Mouse (Mus musculus): ENCODE results near the gene Hip1.
A peak's percentile ranks its signal among the peaks of the same experiment; 100 is the strongest.

Gene Hip1

GRCm38 (mm10) chr5:135544865-135545797, at the start of gene Hip1:
Hip1 (minus strand) TSS chr5:135545120.
- peak; percentile 76 for DNase-seq (ENCODE audit: extremely low read depth, low read depth, low spot score)

GRCm38 (mm10) chr5:135589996-135590784, 45.3 kb upstream of the Hip1 start:
- DNase-seq (ENCODE audit: extremely low read depth, low read depth, low spot score): no peak

- no peak for DNase-seq (ENCODE audit: extremely low read depth, low read depth, low spot score)
Observed at GRCm38 (mm10) chr5:135587764-135588163, 42.8 kb upstream of the Hip1 start.

- no peak for DNase-seq (ENCODE audit: extremely low read depth, low read depth, low spot score)
Observed at GRCm38 (mm10) chr5:135585691-135586090, 40.8 kb upstream of the Hip1 start.

GRCm38 (mm10) chr5:135582330-135582729, 37.4 kb upstream of the Hip1 start:
- DNase-seq (ENCODE audit: extremely low read depth, low read depth, low spot score): no peak

- DNase-seq (ENCODE audit: extremely low read depth, low read depth, low spot score): no peak
Observed at GRCm38 (mm10) chr5:135579331-135579751, 34.4 kb upstream of the Hip1 start.

GRCm38 (mm10) chr5:135576055-135576454, 31.1 kb upstream of the Hip1 start:
- no peak for DNase-seq (ENCODE audit: extremely low read depth, low read depth, low spot score)

- DNase-seq (ENCODE audit: extremely low read depth, low read depth, low spot score): no peak
Observed at GRCm38 (mm10) chr5:135573006-135573405, 28.1 kb upstream of the Hip1 start, which contains the start of gene Ccl24. Ccl24 (minus strand) TSS chr5:135573049.

- DNase-seq (ENCODE audit: extremely low read depth, low read depth, low spot score): no peak
Observed at GRCm38 (mm10) chr5:135568698-135569097, 23.8 kb upstream of the Hip1 start.

- DNase-seq (ENCODE audit: extremely low read depth, low read depth, low spot score): no peak
Observed at GRCm38 (mm10) chr5:135567556-135568265, 22.8 kb upstream of the Hip1 start.

GRCm38 (mm10) chr5:135563469-135563868, 18.5 kb upstream of the Hip1 start, which contains the start of gene Ccl26:
Ccl26 (minus strand) TSS chr5:135563569.
- no peak for DNase-seq (ENCODE audit: extremely low read depth, low read depth, low spot score)

GRCm38 (mm10) chr5:135557671-135558070, 12.8 kb upstream of the Hip1 start:
- DNase-seq (ENCODE audit: extremely low read depth, low read depth, low spot score): no peak

- DNase-seq (ENCODE audit: extremely low read depth, low read depth, low spot score): no peak
Observed at GRCm38 (mm10) chr5:135557051-135557450, 12.1 kb upstream of the Hip1 start.

- no peak for DNase-seq (ENCODE audit: extremely low read depth, low read depth, low spot score)
Observed at GRCm38 (mm10) chr5:135556259-135556658, 11.3 kb upstream of the Hip1 start.

GRCm38 (mm10) chr5:135551591-135551990, 6.7 kb upstream of the Hip1 start:
- no peak for DNase-seq (ENCODE audit: extremely low read depth, low read depth, low spot score)

- DNase-seq (ENCODE audit: extremely low read depth, low read depth, low spot score): no peak
Observed at GRCm38 (mm10) chr5:135550910-135551309, 6.0 kb upstream of the Hip1 start.

- no peak for DNase-seq (ENCODE audit: extremely low read depth, low read depth, low spot score)
Observed at GRCm38 (mm10) chr5:135547990-135548389, 3.1 kb upstream of the Hip1 start.

GRCm38 (mm10) chr5:135544032-135544558, 825 bp downstream of the Hip1 start:
- DNase-seq (ENCODE audit: extremely low read depth, low read depth, low spot score): no peak

GRCm38 (mm10) chr5:135537794-135538214, 7.1 kb downstream of the Hip1 start:
- DNase-seq (ENCODE audit: extremely low read depth, low read depth, low spot score): no peak

- DNase-seq (ENCODE audit: extremely low read depth, low read depth, low spot score): no peak
Observed at GRCm38 (mm10) chr5:135537326-135537725, 7.6 kb downstream of the Hip1 start.

GRCm38 (mm10) chr5:135535867-135536266, 9.1 kb downstream of the Hip1 start:
- DNase-seq (ENCODE audit: extremely low read depth, low read depth, low spot score): no peak

Measured in fat pad, adult 2 months (tissue).